ENCODE assay signal across 24 mouse cellular contexts in genomic region chr7:140190435-140190834, GRCm38 (mm10). TPM values are rescaled to one million over a fixed set of nuclear protein-coding genes. Genes with fewer than 3 reads are reported as not detected.
"Had no signal": no experiment of that assay in that cellular context is flagged by ENCODE, and none has a peak within 500 bp of the region (broad histone marks: within the 10 kb centered on the region; RNA-seq: fewer than 3 reads in every experiment).

No protein-coding gene starts in this region.

- DNase-seq: retina, postnatal 1 day; right cerebral cortex, adult 18-20 months; right cerebral cortex, postnatal 14 days; right cerebral cortex, postnatal 25 days; right cerebral cortex, postnatal 4 days; spleen, adult 18-20 months; thymus, adult 18-20 months; thymus, adult 2 months; thymus, postnatal 14 days; thymus, postnatal 25 days; thymus, postnatal 36 days; thymus, postnatal 4 days had no signal

- H3K9me3 ChIP-seq: neural tube, embryonic 15.5 days; stomach, embryonic 15.5 days had no signal

- H3K36me3 ChIP-seq: neural tube, embryonic 15.5 days; stomach, embryonic 15.5 days had no signal

- H3K4me2 ChIP-seq: neural tube, embryonic 15.5 days; stomach, embryonic 15.5 days had no signal

- H3K4me1 ChIP-seq: neural tube, embryonic 15.5 days; stomach, embryonic 15.5 days had no signal

- H3K9ac ChIP-seq: neural tube, embryonic 15.5 days; stomach, embryonic 15.5 days had no signal

- H3K4me3 ChIP-seq: neural tube, embryonic 15.5 days; stomach, embryonic 15.5 days had no signal

- H3K27ac ChIP-seq: neural tube, embryonic 15.5 days; stomach, embryonic 15.5 days; stomach, postnatal 0 days had no signal

- H3K27me3 ChIP-seq: neural tube, embryonic 15.5 days; stomach, embryonic 15.5 days had no signal

RNA-seq across cellular contexts. Expression of gene Olfr524, which starts 15.3 kb away (rescaled TPM):
- total RNA-seq: neutrophil, adult 5-6 weeks had no signal
- polyA plus RNA-seq: neural tube, embryonic 14.5 days; neural tube, embryonic 15.5 days; small intestine, adult 2 months; stomach, embryonic 14.5 days; stomach, embryonic 15.5 days; stomach, embryonic 16.5 days; stomach, postnatal 0 days; testis, adult 2 months; urinary bladder, adult 2 months had no signal

RNA-seq across cellular contexts. Expression of gene Olfr523, which starts 17.4 kb away (rescaled TPM):
- polyA plus RNA-seq: neural tube, embryonic 14.5 days; neural tube, embryonic 15.5 days; small intestine, adult 2 months; stomach, embryonic 14.5 days; stomach, embryonic 15.5 days; stomach, embryonic 16.5 days; stomach, postnatal 0 days; testis, adult 2 months; urinary bladder, adult 2 months had no signal

RNA-seq across cellular contexts. Expression of gene Olfr522, which starts 25.9 kb away (rescaled TPM):
- total RNA-seq: neutrophil, adult 5-6 weeks had no signal
- polyA plus RNA-seq: neural tube, embryonic 14.5 days; neural tube, embryonic 15.5 days; small intestine, adult 2 months; spleen, adult 2 months; stomach, embryonic 14.5 days; stomach, embryonic 15.5 days; stomach, embryonic 16.5 days; stomach, postnatal 0 days; testis, adult 2 months; thymus, adult 2 months; thymus, postnatal 0 days; urinary bladder, adult 2 months had no signal

RNA-seq across cellular contexts. Expression of gene Cd163l1, which starts 27.6 kb away (rescaled TPM):
- polyA plus RNA-seq: neural tube, embryonic 14.5 days; neural tube, embryonic 15.5 days had no signal

RNA-seq across cellular contexts. Expression of gene Sprn, which starts 35.8 kb away (rescaled TPM):
- total RNA-seq: neutrophil, adult 5-6 weeks had no signal
